Mouse (Mus musculus) forebrain, embryonic 12.5 days (tissue): ENCODE data around the gene Osbpl8. TPM values are rescaled to one million over a fixed set of nuclear protein-coding genes. Genes with fewer than 3 reads are reported as not detected.
A peak's percentile ranks its signal among the peaks of the same experiment; 100 is the strongest.

Source experiments
- ATAC-seq: fragments of 200-750 bp; cut with Nextera tagmentation; 2 replicates; pipeline ENCODE4 v1.8.0; 2017; ENCODE audit warnings: moderate TSS enrichment; ENCODE audit not compliant: low FRiP score
- H3K27ac ChIP-seq: fragments of 300-500 bp; sonication (generic); 2 replicates; pipeline ENCODE4 v1.5.1; 2016; ENCODE audit warnings: mild to moderate bottlenecking
- H3K27me3 ChIP-seq: fragments of 300-500 bp; sonication (generic); 2 replicates; pipeline ENCODE4 v1.6.1; 2016; ENCODE audit warnings: mild to moderate bottlenecking
- H3K36me3 ChIP-seq: fragments of 300-500 bp; sonication (generic); replicated peaks from 2 replicates; pipeline ENCODE4 v1.6.1; 2016; ENCODE audit warnings: mild to moderate bottlenecking
- H3K4me1 ChIP-seq: fragments of 300-500 bp; sonication (generic); 2 replicates; pipeline ENCODE4 v1.6.1; 2016
- H3K4me2 ChIP-seq: fragments of 300-500 bp; sonication (generic); 2 replicates; pipeline ENCODE4 v1.6.1; 2016; ENCODE audit warnings: mild to moderate bottlenecking, moderate library complexity
- H3K4me3 ChIP-seq: fragments of 300-500 bp; sonication (generic); replicated peaks from 2 replicates; pipeline ENCODE4 v1.5.1; 2016; ENCODE audit warnings: mild to moderate bottlenecking
- H3K9ac ChIP-seq: fragments of 300-500 bp; sonication (generic); 2 replicates; pipeline ENCODE4 v1.6.1; 2016; ENCODE audit warnings: mild to moderate bottlenecking
- H3K9me3 ChIP-seq: fragments of 300-500 bp; sonication (generic); 2 replicates; pipeline ENCODE4 v1.6.1; 2016
- WGBS: fragments of 180-500 bp; shearing (Covaris S2); methylation state at CpG from one replicate; pipeline ENCODE4 v1.1.7; 2016; 5-methylcytosine and 5-hydroxymethylcytosine counted together
- polyA plus RNA-seq: library from polyadenylated mRNA; unstranded; fragments of >200 nt; fragmentation: Nextera tagmentation; extraction: Ambion mirVana; gene quantifications from 2 replicates; pipeline ENCODE4 v1.2.1, GENCODE M21; 2016

Osbpl8 gene
- polyA plus RNA-seq, 1 experiment from 2014 or later: 20.6 TPM

- Histone ChIP-seq H3K4me1 (no peaks in the 10 kb centered on the region), H3K9ac (no peak overlapping the region), H3K4me2 (no peak overlapping the region), H3K4me3 (no peak overlapping the region), H3K36me3 (no peaks in the 10 kb centered on the region), H3K9me3 (no peaks in the 10 kb centered on the region), H3K27ac (no peak overlapping the region), H3K27me3 (no peaks in the 10 kb centered on the region)
- 85% methylated on average over 7 of the region's 7 CpGs for WGBS
- ATAC-seq: no peak
Measured at GRCm38 (mm10) chr10:111157241-111157659, 7.3 kb upstream of the Osbpl8 start.

- ATAC-seq: no peak
- 82% methylated on average over 5 of the region's 5 CpGs for WGBS
- no peaks in the 10 kb centered on the region for H3K36me3 ChIP-seq
- no peaks in the 10 kb centered on the region for H3K9me3 ChIP-seq
- H3K27me3 ChIP-seq: no peaks in the 10 kb centered on the region
- H3K27ac ChIP-seq: no peak overlapping the region
- H3K4me2 ChIP-seq: no peak overlapping the region
- H3K4me3 ChIP-seq: no peak overlapping the region
- no peak overlapping the region for H3K9ac ChIP-seq
- H3K4me1 ChIP-seq: no peaks in the 10 kb centered on the region
Measured at GRCm38 (mm10) chr10:111159789-111160522, 4.6 kb upstream of the Osbpl8 start.

GRCm38 (mm10) chr10:111160540-111160939 is 4.0 kb upstream of the Osbpl8 start:
- no peaks in the 10 kb centered on the region for H3K36me3 ChIP-seq
- H3K4me2 ChIP-seq: no peak overlapping the region
- no peaks in the 10 kb centered on the region for H3K4me1 ChIP-seq
- no peaks in the 10 kb centered on the region for H3K27me3 ChIP-seq
- H3K4me3 ChIP-seq: no peak overlapping the region
- no peak overlapping the region for H3K27ac ChIP-seq
- H3K9me3 ChIP-seq: no peaks in the 10 kb centered on the region
- ATAC-seq: no peak
- 88% methylated on average over 3 of the region's 3 CpGs for WGBS
- no peak overlapping the region for H3K9ac ChIP-seq

- Histone ChIP-seq H3K4me2 (no peak overlapping the region), H3K9me3 (no peaks in the 10 kb centered on the region), H3K27ac (no peak overlapping the region), H3K4me3 (no peak overlapping the region), H3K9ac (no peak overlapping the region), H3K4me1 (peaks cover 6% of the 10 kb centered on the region), H3K36me3 (no peaks in the 10 kb centered on the region), H3K27me3 (no peaks in the 10 kb centered on the region)
- no peak for ATAC-seq
- WGBS: 92% methylated on average over 6 of the region's 6 CpGs
Measured at GRCm38 (mm10) chr10:111161373-111161772, 3.2 kb upstream of the Osbpl8 start.

GRCm38 (mm10) chr10:111163025-111163424 is 1.5 kb upstream of the Osbpl8 start:
- no peak overlapping the region for H3K4me2 ChIP-seq
- no peak overlapping the region for H3K27ac ChIP-seq
- H3K4me1 ChIP-seq: peaks cover 9% of the 10 kb centered on the region
- no peaks in the 10 kb centered on the region for H3K36me3 ChIP-seq
- H3K9me3 ChIP-seq: no peaks in the 10 kb centered on the region
- no peak overlapping the region for H3K4me3 ChIP-seq
- ATAC-seq: no peak
- H3K9ac ChIP-seq: no peak overlapping the region
- H3K27me3 ChIP-seq: no peaks in the 10 kb centered on the region
- WGBS: 88% methylated on average over 3 of the region's 3 CpGs

- no peak overlapping the region for H3K9ac ChIP-seq
- H3K4me3 ChIP-seq: peak overlapping the region; percentile 94
- peak overlapping the region; percentile 72 for H3K4me2 ChIP-seq
- peaks cover 9% of the 10 kb centered on the region for H3K4me1 ChIP-seq
- WGBS: 39% methylated on average over 9 of the region's 9 CpGs
- no peaks in the 10 kb centered on the region for H3K36me3 ChIP-seq
- no peaks in the 10 kb centered on the region for H3K9me3 ChIP-seq
- no peaks in the 10 kb centered on the region for H3K27me3 ChIP-seq
- peak overlapping the region; percentile 93 for H3K27ac ChIP-seq
- no peak for ATAC-seq
Measured at GRCm38 (mm10) chr10:111163601-111164240, 831 bp upstream of the Osbpl8 start.

- H3K9ac ChIP-seq: peak overlapping the region; percentile 92
- peaks cover 9% of the 10 kb centered on the region for H3K4me1 ChIP-seq
- H3K36me3 ChIP-seq: no peaks in the 10 kb centered on the region
- ATAC-seq: peak; percentile 31
- H3K4me2 ChIP-seq: peak overlapping the region; percentile 72
- under 1% methylated on average over 52 of the region's 52 CpGs for WGBS
- H3K4me3 ChIP-seq: peak overlapping the region; percentile 94
- peak overlapping the region; percentile 93 for H3K27ac ChIP-seq
- no peaks in the 10 kb centered on the region for H3K9me3 ChIP-seq
- H3K27me3 ChIP-seq: no peaks in the 10 kb centered on the region
Measured at GRCm38 (mm10) chr10:111165219-111165981, 848 bp downstream of the Osbpl8 start.

- Histone ChIP-seq H3K4me2 (peak overlapping the region; percentile 72), H3K9ac (peak overlapping the region; percentile 92), H3K4me1 (peaks cover 9% of the 10 kb centered on the region), H3K4me3 (peak overlapping the region; percentile 94), H3K9me3 (no peaks in the 10 kb centered on the region), H3K27me3 (no peaks in the 10 kb centered on the region), H3K27ac (no peak overlapping the region), H3K36me3 (no peaks in the 10 kb centered on the region)
- no peak for ATAC-seq
- WGBS: 35% methylated on average over 4 of the region's 4 CpGs
Measured at GRCm38 (mm10) chr10:111166057-111166841, 1.7 kb downstream of the Osbpl8 start.

- WGBS: 91% methylated on average over 4 of the region's 4 CpGs
- Histone ChIP-seq H3K4me2 (no peak overlapping the region), H3K36me3 (no peaks in the 10 kb centered on the region), H3K4me3 (no peak overlapping the region), H3K9me3 (no peaks in the 10 kb centered on the region), H3K27me3 (no peaks in the 10 kb centered on the region), H3K9ac (no peak overlapping the region), H3K4me1 (peaks cover 9% of the 10 kb centered on the region), H3K27ac (no peak overlapping the region)
- ATAC-seq: no peak
Measured at GRCm38 (mm10) chr10:111167444-111167843, 2.9 kb downstream of the Osbpl8 start.

- H3K27ac ChIP-seq: no peak overlapping the region
- no peak overlapping the region for H3K4me3 ChIP-seq
- no peaks in the 10 kb centered on the region for H3K27me3 ChIP-seq
- peaks cover 9% of the 10 kb centered on the region for H3K4me1 ChIP-seq
- no peak overlapping the region for H3K9ac ChIP-seq
- ATAC-seq: no peak
- whole genome bisulfite sequencing: 84% methylated on average over 3 of the region's 3 CpGs
- H3K4me2 ChIP-seq: no peak overlapping the region
- H3K36me3 ChIP-seq: no peaks in the 10 kb centered on the region
- H3K9me3 ChIP-seq: no peaks in the 10 kb centered on the region
Measured at GRCm38 (mm10) chr10:111168305-111168704, 3.8 kb downstream of the Osbpl8 start.

GRCm38 (mm10) chr10:111171246-111171934 is 6.8 kb downstream of the Osbpl8 start:
- no peak overlapping the region for H3K9ac ChIP-seq

More at GRCm38 (mm10) chr10:111171246-111171934, 6.8 kb downstream of the Osbpl8 start:
- H3K9me3 ChIP-seq: no peaks in the 10 kb centered on the region
- H3K27ac ChIP-seq: no peak overlapping the region
- WGBS: 93% methylated on average over 15 of the region's 15 CpGs
- H3K4me3 ChIP-seq: no peak overlapping the region
- H3K4me1 ChIP-seq: peaks cover 3% of the 10 kb centered on the region
- ATAC-seq: no peak
- no peak overlapping the region for H3K4me2 ChIP-seq
- no peaks in the 10 kb centered on the region for H3K36me3 ChIP-seq
- no peaks in the 10 kb centered on the region for H3K27me3 ChIP-seq
